Mouse (Mus musculus) lung, embryonic 16.5 days (tissue): ENCODE results near the gene Ptges2. TPM values are rescaled to one million over a fixed set of nuclear protein-coding genes. Genes with fewer than 3 reads are reported as not detected.

Source experiments
- ATAC-seq: fragments of 200-750 bp; cut with Nextera tagmentation; 2 replicates; pipeline ENCODE4 v1.8.0; 2017; ENCODE audit warnings: low read depth, mild to moderate bottlenecking, moderate library complexity
- H3K27ac ChIP-seq: fragments of 300-500 bp; sonication (generic); 2 replicates; pipeline ENCODE4 v1.5.1; 2014; ENCODE audit warnings: mild to moderate bottlenecking, control low read depth, low read length
- H3K27me3 ChIP-seq: fragments of 300-500 bp; sonication (generic); 2 replicates; pipeline ENCODE4 v1.6.1; 2014; ENCODE audit warnings: low read depth, low read length, mixed read lengths; ENCODE audit not compliant: control insufficient read depth, insufficient read depth
- H3K36me3 ChIP-seq: fragments of 300-500 bp; sonication (generic); 2 replicates; pipeline ENCODE4 v1.6.1; 2014; ENCODE audit warnings: low read length; ENCODE audit not compliant: control insufficient read depth, insufficient read depth
- H3K4me1 ChIP-seq: fragments of 300-500 bp; sonication (generic); replicated peaks from 2 replicates; pipeline ENCODE4 v1.6.1; 2014; ENCODE audit warnings: low read length, mixed read lengths; ENCODE audit not compliant: control insufficient read depth, insufficient read depth
- H3K4me2 ChIP-seq: fragments of 300-500 bp; sonication (generic); 2 replicates; pipeline ENCODE4 v1.6.1; 2014; ENCODE audit warnings: low read depth, low read length, control low read depth
- H3K4me3 ChIP-seq: fragments of 300-500 bp; sonication (generic); 2 replicates; pipeline ENCODE4 v1.5.1; 2014; ENCODE audit warnings: mild to moderate bottlenecking, low read length, control low read depth
- H3K9ac ChIP-seq: fragments of 300-500 bp; sonication (generic); 2 replicates; pipeline ENCODE4 v1.6.1; 2014; ENCODE audit warnings: low read length, control low read depth
- H3K9me3 ChIP-seq: fragments of 300-500 bp; sonication (generic); 2 replicates; pipeline ENCODE4 v1.6.1; 2016; ENCODE audit warnings: low read length; ENCODE audit not compliant: control insufficient read depth
- WGBS: fragments of 180-500 bp; shearing (Covaris S2); extraction: QIAGEN DNeasy Blood & Tissue Kit; methylation state at CpG from one replicate; pipeline ENCODE4 v1.1.7; 2014; 5-methylcytosine and 5-hydroxymethylcytosine counted together
- polyA plus RNA-seq: library from polyadenylated mRNA; unstranded; fragments of >200 nt; fragmentation: Nextera tagmentation; extraction: Ambion mirVana; gene quantifications from 2 replicates; pipeline ENCODE4 v1.2.1, GENCODE M21; 2015

The Ptges2 gene
- polyA plus RNA-seq, 1 experiment from 2014 or later, result 20.6 TPM

- Histone ChIP-seq H3K27me3 (no peaks in the 10 kb centered on the region), H3K36me3 (peaks cover 22% of the 10 kb centered on the region), H3K4me1 (peaks cover 9% of the 10 kb centered on the region), H3K27ac (no peak overlapping the region), H3K4me2 (no peak overlapping the region), H3K9ac (no peak overlapping the region), H3K4me3 (no peak overlapping the region), H3K9me3 (no peaks in the 10 kb centered on the region)
- ATAC-seq, result no peak
- 79% methylated on average over 12 of the region's 12 CpGs for WGBS
Observed at GRCm38 (mm10) chr2:32418430-32419151, 22.9 kb downstream of the Ptges2 start.

- H3K9me3 ChIP-seq, result no peaks in the 10 kb centered on the region
- H3K4me1 ChIP-seq, result peaks cover 15% of the 10 kb centered on the region
- 76% methylated on average over 3 of the region's 3 CpGs for WGBS
- H3K4me2 ChIP-seq, result no peak overlapping the region
- no peak for ATAC-seq
- no peak overlapping the region for H3K9ac ChIP-seq
- no peak overlapping the region for H3K4me3 ChIP-seq
- H3K36me3 ChIP-seq, result peaks cover 22% of the 10 kb centered on the region
- no peak overlapping the region for H3K27ac ChIP-seq
- no peaks in the 10 kb centered on the region for H3K27me3 ChIP-seq
Observed at GRCm38 (mm10) chr2:32419359-32419758, 23.7 kb downstream of the Ptges2 start.

GRCm38 (mm10) chr2:32420066-32420608 is 24.4 kb downstream of the Ptges2 start:
- H3K4me2 ChIP-seq, result no peak overlapping the region
- no peak overlapping the region for H3K4me3 ChIP-seq
- no peak for ATAC-seq
- WGBS, result 87% methylated on average over 12 of the region's 12 CpGs
- no peaks in the 10 kb centered on the region for H3K27me3 ChIP-seq
- H3K27ac ChIP-seq, result no peak overlapping the region
- H3K9ac ChIP-seq, result no peak overlapping the region
- H3K4me1 ChIP-seq, result peaks cover 23% of the 10 kb centered on the region
- no peaks in the 10 kb centered on the region for H3K9me3 ChIP-seq
- H3K36me3 ChIP-seq, result peaks cover 20% of the 10 kb centered on the region

- Histone ChIP-seq H3K9ac (no peak overlapping the region), H3K27me3 (no peaks in the 10 kb centered on the region), H3K9me3 (no peaks in the 10 kb centered on the region), H3K4me1 (peaks cover 26% of the 10 kb centered on the region), H3K36me3 (peaks cover 15% of the 10 kb centered on the region), H3K4me2 (no peak overlapping the region), H3K27ac (no peak overlapping the region), H3K4me3 (no peak overlapping the region)
- ATAC-seq, result no peak
- WGBS, result 88% methylated on average over 6 of the region's 6 CpGs
Observed at GRCm38 (mm10) chr2:32420647-32421046, 25.0 kb downstream of the Ptges2 start.

GRCm38 (mm10) chr2:32421851-32422251 is 26.2 kb downstream of the Ptges2 start:
- peaks cover 14% of the 10 kb centered on the region for H3K36me3 ChIP-seq
- ATAC-seq, result no peak
- 93% methylated on average over 6 of the region's 6 CpGs for WGBS
- no peak overlapping the region for H3K4me3 ChIP-seq
- peaks cover 28% of the 10 kb centered on the region for H3K4me1 ChIP-seq
- no peaks in the 10 kb centered on the region for H3K9me3 ChIP-seq
- H3K9ac ChIP-seq, result no peak overlapping the region
- no peak overlapping the region for H3K27ac ChIP-seq
- no peak overlapping the region for H3K4me2 ChIP-seq
- H3K27me3 ChIP-seq, result no peaks in the 10 kb centered on the region

GRCm38 (mm10) chr2:32423481-32424331 is 28.0 kb downstream of the Ptges2 start:
- H3K36me3 ChIP-seq, result peaks cover 3% of the 10 kb centered on the region
- H3K27ac ChIP-seq, result peak overlapping the region; percentile 96
- H3K27me3 ChIP-seq, result no peaks in the 10 kb centered on the region
- WGBS, result under 1% methylated on average over 14 of the region's 14 CpGs
- peak overlapping the region; percentile 49 for H3K4me3 ChIP-seq
- peaks cover 42% of the 10 kb centered on the region for H3K4me1 ChIP-seq
- ATAC-seq, result peak; percentile 90
- H3K4me2 ChIP-seq, result peak overlapping the region; percentile 78
- no peaks in the 10 kb centered on the region for H3K9me3 ChIP-seq
- H3K9ac ChIP-seq, result peak overlapping the region; percentile 50

GRCm38 (mm10) chr2:32424796-32425195 is 29.1 kb downstream of the Ptges2 start:
- Histone ChIP-seq H3K4me3 (no peak overlapping the region), H3K4me2 (no peak overlapping the region), H3K9me3 (no peaks in the 10 kb centered on the region), H3K36me3 (no peaks in the 10 kb centered on the region), H3K27ac (peak overlapping the region; percentile 96), H3K9ac (no peak overlapping the region), H3K4me1 (peaks cover 52% of the 10 kb centered on the region), H3K27me3 (no peaks in the 10 kb centered on the region)
- ATAC-seq, result no peak
- 32% methylated on average over 3 of the region's 3 CpGs for WGBS

GRCm38 (mm10) chr2:32425568-32425967 is 29.9 kb downstream of the Ptges2 start:
- no peak for ATAC-seq
- no peaks in the 10 kb centered on the region for H3K9me3 ChIP-seq
- WGBS, result 58% methylated on average over 5 of the region's 5 CpGs
- peak overlapping the region; percentile 7; the same call in 1 of the 2 replicates for H3K27ac ChIP-seq
- H3K4me3 ChIP-seq, result no peak overlapping the region
- H3K9ac ChIP-seq, result no peak overlapping the region
- no peak overlapping the region for H3K4me2 ChIP-seq
- peaks cover 60% of the 10 kb centered on the region for H3K4me1 ChIP-seq
- no peaks in the 10 kb centered on the region for H3K27me3 ChIP-seq
- H3K36me3 ChIP-seq, result no peaks in the 10 kb centered on the region

GRCm38 (mm10) chr2:32426141-32426540 is 30.4 kb downstream of the Ptges2 start:
- no peak for ATAC-seq
- WGBS, result 90% methylated on average over 1 of the region's 1 CpGs
- H3K4me3 ChIP-seq, result no peak overlapping the region
- peaks cover 66% of the 10 kb centered on the region for H3K4me1 ChIP-seq
- H3K36me3 ChIP-seq, result no peaks in the 10 kb centered on the region
- H3K9ac ChIP-seq, result no peak overlapping the region
- no peak overlapping the region for H3K4me2 ChIP-seq
- H3K27ac ChIP-seq, result no peak overlapping the region
- H3K27me3 ChIP-seq, result no peaks in the 10 kb centered on the region
- no peaks in the 10 kb centered on the region for H3K9me3 ChIP-seq
